Comparison of ENCODE assay signal across 25 mouse cellular contexts in genomic region chr2:24353042-24353441, GRCm38 (mm10). TPM values are rescaled to one million over a fixed set of nuclear protein-coding genes. Genes with fewer than 3 reads are reported as not detected.
A peak's percentile ranks its signal among the peaks of the same experiment; 100 is the strongest.
DNase-seq lines count a peak whose midpoint lies in the region; ATAC-seq and TF ChIP-seq lines count a peak whose summit lies in the region.
"Had no signal": no experiment of that assay in that cellular context is flagged by ENCODE, and none has a peak within 500 bp of the region (broad histone marks: within the 10 kb centered on the region; RNA-seq: fewer than 3 reads in every experiment).

No protein-coding gene starts in this region.

- no peak overlapping the region for H3K9ac ChIP-seq in CH12.LX (ENCODE audit: insufficient read depth, low read depth)
- no peak overlapping the region for H3K9ac ChIP-seq in forebrain, embryonic 13.5 days

- H3K27me3 ChIP-seq in C2C12 (ENCODE audit: control insufficient read depth, insufficient read depth, insufficient read length) (no peaks in the 10 kb centered on the region), CH12.LX (replicated peaks) (no peaks in the 10 kb centered on the region), myocyte (ENCODE audit: control insufficient read depth, insufficient read depth, insufficient read length) (no peaks in the 10 kb centered on the region)
- H3K27me3 ChIP-seq in forebrain, embryonic 13.5 days, result no peaks in the 10 kb centered on the region
- H3K27me3 ChIP-seq: Patski had no signal

- TF ChIP-seq EP300 in CH12.LX (IDR thresholded peaks at IDR 0.05; ENCODE audit: low read length), result no peak

- intact Hi-C loops in heart, postnatal 25 days (cut with DNase I), result no loop called here

- H3ac ChIP-seq in C2C12 (ENCODE audit: control insufficient read depth, insufficient read length, low read depth) (no peak overlapping the region), myocyte (ENCODE audit: control insufficient read depth, insufficient read length) (no peak overlapping the region)

- in situ Hi-C loops in CH12.LX (cut with MboI; ENCODE audit: low pct_ligation_motif_present, low pct_unique_long_range_greater_than_20kb, low sequenced_read_pairs), result no loop called here

- no peak for ATAC-seq in forebrain, embryonic 13.5 days
- no peak for ATAC-seq in activated CD4-positive, CD25-positive, alpha-beta regulatory T cell, adult 4 months
- ATAC-seq: CD4-positive, CD25-positive, alpha-beta regulatory T cell, adult 4 months; Patski had no signal

- no peak for TF ChIP-seq RAD21 in CH12.LX (IDR thresholded peaks at IDR 0.05; ENCODE audit: low read depth, low read length)

- H3K9me3 ChIP-seq in CH12.LX (replicated peaks; ENCODE audit: low read length), result no peaks in the 10 kb centered on the region
- no peaks in the 10 kb centered on the region for H3K9me3 ChIP-seq in forebrain, embryonic 13.5 days (replicated peaks)
- H3K9me3 ChIP-seq: G1E had no signal

- H3K79me3 ChIP-seq in C2C12 (ENCODE audit: low read depth), result no peaks in the 10 kb centered on the region

- dilution Hi-C loops in CH12.LX (cut with MboI; ENCODE audit: extremely low pct_ligation_motif_present, extremely low pct_unique_long_range_greater_than_20kb, low sequenced_read_pairs), result no loop called here

- no peaks in the 10 kb centered on the region for H3K36me3 ChIP-seq in C2C12 (ENCODE audit: control insufficient read depth, insufficient read depth)
- H3K36me3 ChIP-seq in CH12.LX (replicated peaks in 1 of 2; ENCODE audit: control insufficient read depth in 1 of 2, insufficient read depth in 1 of 2, low read length in 1 of 2), result no peaks in the 10 kb centered on the region
- no peaks in the 10 kb centered on the region for H3K36me3 ChIP-seq in myocyte (ENCODE audit: control insufficient read depth, insufficient read depth)
- no peaks in the 10 kb centered on the region for H3K36me3 ChIP-seq in forebrain, embryonic 13.5 days (ENCODE audit: poor library complexity, severe bottlenecking)
- H3K36me3 ChIP-seq: G1E had no signal

- H3K4me3 ChIP-seq in C2C12 (ENCODE audit: insufficient read depth, poor library complexity, severe bottlenecking) (no peak overlapping the region), CH12.LX (replicated peaks in 1 of 3; ENCODE audit: low read depth in 2 of 3, low read length in 2 of 3, poor library complexity in 1 of 3) (no peak overlapping the region), myocyte (no peak overlapping the region)
- H3K4me3 ChIP-seq in forebrain, embryonic 13.5 days, result no peak overlapping the region

- WGBS in forebrain, embryonic 13.5 days, result 89% methylated on average over 2 of the region's 2 CpGs

- H3K79me2 ChIP-seq in C2C12 (ENCODE audit: control insufficient read depth, insufficient read depth) (no peaks in the 10 kb centered on the region), CH12.LX (replicated peaks; ENCODE audit: control insufficient read depth, extremely low read depth, insufficient read depth, poor library complexity, severe bottlenecking) (no peaks in the 10 kb centered on the region), myocyte (ENCODE audit: control insufficient read depth, insufficient read depth) (no peaks in the 10 kb centered on the region)

- DNase-seq in heart, adult 11 months, result peak; percentile 64
- no peak for DNase-seq in heart, postnatal 25 days (ENCODE audit: low spot score)
- DNase-seq in CH12.LX (ENCODE audit: extremely low read depth), result no peak
- no peak for DNase-seq in layer of hippocampus, adult 8-10 months (ENCODE audit: low spot score in 2 of 2)
- DNase-seq: adrenal gland, adult 2 months; adrenal gland, adult 8-10 months; adrenal gland, postnatal 10 days; adrenal gland, postnatal 14 days; adrenal gland, postnatal 25 days; adrenal gland, postnatal 36 days; B cell, adult 2 months; cerebellum, adult 11 months; cerebellum, adult 11-12 months; cerebellum, adult 18-20 months; cerebellum, adult 2 months; cerebellum, adult 8-10 months had no signal

- peaks cover 3 to 14% of the 10 kb centered on the region in 2 experiments; a peak in 3 of 4 replicates for H3K4me1 ChIP-seq in CH12.LX (ENCODE audit: control insufficient read depth in 1 of 2, insufficient read depth in 2 of 2)
- no peaks in the 10 kb centered on the region for H3K4me1 ChIP-seq in forebrain, embryonic 13.5 days

- no peak overlapping the region for H3K27ac ChIP-seq in CH12.LX (ENCODE audit: insufficient read depth, low read depth)
- H3K27ac ChIP-seq in forebrain, embryonic 13.5 days, result no peak overlapping the region

- TF ChIP-seq POLR2A in CH12.LX (IDR thresholded peaks at IDR 0.05; ENCODE audit: low read depth, low read length) (no peak), myocyte (IDR thresholded peaks at IDR 0.05; ENCODE audit: insufficient read length, low read depth) (no peak)

- no peak for TF ChIP-seq CTCF in C2C12 (IDR thresholded peaks at IDR 0.05; ENCODE audit: control insufficient read depth, insufficient read depth, insufficient read length)
- TF ChIP-seq CTCF in CH12.LX (conservative IDR thresholded peaks at IDR 0.05 in 1 of 2, IDR thresholded peaks at IDR 0.05 in 1 of 2; ENCODE audit: low read depth in 2 of 2, low read length in 2 of 2), result no peak

- H3K4me2 ChIP-seq in CH12.LX (ENCODE audit: insufficient read depth, low read depth, poor library complexity, severe bottlenecking) (no peak overlapping the region), myocyte (ENCODE audit: low read depth) (peak overlapping the region; percentile 8)
- no peak overlapping the region for H3K4me2 ChIP-seq in forebrain, embryonic 13.5 days

TF ChIP-seq in C2C12, 6 proteins besides CTCF, POLR2A, EP300 and RAD21:
- TF ChIP-seq CEBPB (IDR thresholded peaks at IDR 0.05; ENCODE audit: low read depth), result no peak
- TF ChIP-seq USF1 (IDR thresholded peaks at IDR 0.05; ENCODE audit: low read depth), result no peak
- no peak for TF ChIP-seq FOSL1 (IDR thresholded peaks at IDR 0.05; ENCODE audit: insufficient read depth, low read length, poor library complexity, severe bottlenecking)
- no peak for TF ChIP-seq MAX (IDR thresholded peaks at IDR 0.05)
- peak; percentile 62 for TF ChIP-seq MYOD1 (IDR thresholded peaks at IDR 0.05; ENCODE audit: control insufficient read depth, insufficient read length, low read depth)
- no peak for TF ChIP-seq MYOG (IDR thresholded peaks at IDR 0.05; ENCODE audit: control insufficient read depth, extremely low read depth, insufficient read length)

TF ChIP-seq in CH12.LX, 34 proteins besides CTCF, POLR2A, EP300 and RAD21:
- TF ChIP-seq ETS1 (conservative IDR thresholded peaks at IDR 0.05; ENCODE audit: low read depth, low read length) (peak; percentile 83), TBP (conservative IDR thresholded peaks at IDR 0.05; ENCODE audit: low read depth, low read length) (no peak), ZMIZ1 (IDR thresholded peaks at IDR 0.05; ENCODE audit: low read depth, low read length) (no peak), MAFK (IDR thresholded peaks at IDR 0.05; ENCODE audit: insufficient replicate concordance, low read length) (peak; percentile 48; the same call in 1 of the 2 replicates)

TF ChIP-seq in myocyte, 11 proteins besides CTCF, POLR2A, EP300 and RAD21:
- TF ChIP-seq TCF3 (IDR thresholded peaks at IDR 0.05; ENCODE audit: insufficient read length, low read depth) (no peak), MAX (IDR thresholded peaks at IDR 0.05; ENCODE audit: low read depth) (no peak), POLR2AphosphoS2 (IDR thresholded peaks at IDR 0.05; ENCODE audit: insufficient read length, low read depth) (no peak), MYOG (IDR thresholded peaks at IDR 0.05; ENCODE audit: control insufficient read depth in 1 of 3, insufficient read depth in 1 of 3, insufficient read length in 2 of 3, low read depth in 2 of 3) (no peak), TCF12 (IDR thresholded peaks at IDR 0.05; ENCODE audit: insufficient read depth, poor library complexity, severe bottlenecking) (no peak), MYOD1 (IDR thresholded peaks at IDR 0.05; ENCODE audit: control insufficient read depth in 1 of 3, insufficient read length in 2 of 3, low read depth in 2 of 3) (peak in 2 of 3 experiments; percentile 6 to 22), USF1 (IDR thresholded peaks at IDR 0.05; ENCODE audit: low read depth) (no peak)

RNA-seq across cellular contexts. Expression of gene Psd4, which starts 14.3 kb away (rescaled TPM):
- total RNA-seq in heart, postnatal 25 days (2021), result 1 to 10 TPM; 1.1 to 1.2 TPM
- polyA plus RNA-seq in C2C12 (2012; fragmentation: generic; extraction: Trizol), result under 0.01 TPM
- 55.0 and 60.4 TPM in 2 replicates for total RNA-seq in CH12.LX (2012; rRNA removed)
- total RNA-seq in CH12.LX (2014; rRNA removed), result 53.0 and 54.8 TPM in 2 replicates
- polyA plus RNA-seq in CH12.LX (2012; ENCODE audit: insufficient read length, low read depth), result 62.6 and 66.8 TPM in 2 replicates
- polyA plus RNA-seq in myocyte (2012; fragmentation: generic; extraction: Trizol), result not detected
- 1 to 10 TPM in 2 of 4 experiments, under 1 TPM in 2; 0.69 to 3.4 (median 1.6) TPM for total RNA-seq in layer of hippocampus, adult 8-10 months (2022)
- polyA plus RNA-seq in forebrain, embryonic 13.5 days (2015; fragmentation: Nextera tagmentation; extraction: Ambion mirVana), result 0.23 and 0.40 TPM in 2 replicates
- 10 to 100 TPM; 65.6 to 75.6 TPM for polyA plus RNA-seq in activated CD4-positive, CD25-positive, alpha-beta regulatory T cell, adult 4 months (2017; shearing (Covaris generic))
- total RNA-seq: MEL had no signal

RNA-seq across cellular contexts. Expression of gene Il1rn, which starts 16.4 kb away (rescaled TPM):
- not detected for total RNA-seq in heart, postnatal 25 days (2021)
- polyA plus RNA-seq in C2C12 (2012; fragmentation: generic; extraction: Trizol) (0.20 TPM), CH12.LX (2012; ENCODE audit: insufficient read length, low read depth) (0.37 and 0.44 TPM in 2 replicates), myocyte (2012; fragmentation: generic; extraction: Trizol) (0.41 TPM)
- total RNA-seq in CH12.LX (2012; rRNA removed) (0.21 and 0.98 TPM in 2 replicates), CH12.LX (2014; rRNA removed) (0.54 and 0.71 TPM in 2 replicates)
- under 1 TPM in 1 of 4 experiments, not detected in 3; 0.58 TPM for total RNA-seq in layer of hippocampus, adult 8-10 months (2022)
- not detected in 2 replicates for polyA plus RNA-seq in forebrain, embryonic 13.5 days (2015; fragmentation: Nextera tagmentation; extraction: Ambion mirVana)
- under 1 TPM; 0.20 to 0.77 TPM for polyA plus RNA-seq in activated CD4-positive, CD25-positive, alpha-beta regulatory T cell, adult 4 months (2017; shearing (Covaris generic))
- total RNA-seq: ES-E14, MEL had no signal
- polyA plus RNA-seq: cerebellum, adult 2 months; G1E had no signal

Comparison
In these comparisons a context has a peak if more than half of its experiments do, and no peak if none do; other contexts are left out.
1. RNA of gene Psd4, which starts 14.3 kb away (polyA plus RNA-seq): 65.6 to 75.6 TPM in activated CD4-positive, CD25-positive, alpha-beta regulatory T cell, adult 4 months and 62.6 to 66.8 TPM in CH12.LX; 0.23 to 0.40 TPM in forebrain, embryonic 13.5 days, under 0.01 TPM in C2C12 (single experiment) and not detected in myocyte (single experiment); every median in the first group is over 10 times any median in the second.